Mouse (Mus musculus): ENCODE measurements around the gene Trpv2. TPM values are rescaled to one million over a fixed set of nuclear protein-coding genes. Genes with fewer than 3 reads are reported as not detected.

Trpv2 gene
- polyA plus RNA-seq, 1 experiment from 2014 or later, result 12.7 TPM

GRCm38 (mm10) chr11:62591026-62591425 lies 16.7 kb downstream of the Trpv2 start:
- H3K27ac ChIP-seq (replicated peaks), result no peak overlapping the region
- no peak for ATAC-seq (ENCODE audit: low FRiP score, low read depth)

GRCm38 (mm10) chr11:62591904-62592575 lies 17.8 kb downstream of the Trpv2 start:
- no peaks in the 10 kb centered on the region for H3K27me3 ChIP-seq
- H3K9me3 ChIP-seq, result no peaks in the 10 kb centered on the region
- no peak overlapping the region for H3K4me3 ChIP-seq
- 0 out of 2 replicates have a peak, but pooled peaks cover 4% of the 10 kb centered on the region for H3K36me3 ChIP-seq
- H3K4me2 ChIP-seq (replicated peaks), result no peak overlapping the region
- H3K27ac ChIP-seq (replicated peaks), result no peak overlapping the region
- H3K9ac ChIP-seq (replicated peaks), result no peak overlapping the region
- 86% methylated on average over 8 of the region's 8 CpGs for WGBS
- no peaks in the 10 kb centered on the region for H3K4me1 ChIP-seq
- ATAC-seq (ENCODE audit: low FRiP score, low read depth), result no peak

More at GRCm38 (mm10) chr11:62591026-62591425, 16.7 kb downstream of the Trpv2 start:
- H3K4me3 ChIP-seq, result no peak overlapping the region
- H3K9me3 ChIP-seq, result no peaks in the 10 kb centered on the region
- H3K4me1 ChIP-seq, result no peaks in the 10 kb centered on the region
- no peak overlapping the region for H3K4me2 ChIP-seq (replicated peaks)
- 0 out of 2 replicates have a peak, but pooled peaks cover 4% of the 10 kb centered on the region for H3K36me3 ChIP-seq
- no peaks in the 10 kb centered on the region for H3K27me3 ChIP-seq
- no peak overlapping the region for H3K9ac ChIP-seq (replicated peaks)
- WGBS, result 95% methylated on average over 2 of the region's 2 CpGs

- Histone ChIP-seq H3K4me1 (peaks cover 7% of the 10 kb centered on the region; the same call in 1 of the 2 replicates), H3K9me3 (no peaks in the 10 kb centered on the region), H3K27me3 (0 out of 2 replicates have a peak, but pooled peaks cover 4% of the 10 kb centered on the region), H3K9ac (replicated peaks) (no peak overlapping the region), H3K27ac (replicated peaks) (no peak overlapping the region), H3K4me2 (replicated peaks) (no peak overlapping the region), H3K4me3 (no peak overlapping the region), H3K36me3 (no peaks in the 10 kb centered on the region)
- 88% methylated on average over 4 of the region's 4 CpGs for WGBS
- ATAC-seq (ENCODE audit: low FRiP score, low read depth), result no peak
Observed at GRCm38 (mm10) chr11:62598571-62598970, 24.3 kb downstream of the Trpv2 start.

GRCm38 (mm10) chr11:62601732-62602618 lies 27.7 kb downstream of the Trpv2 start:
- Histone ChIP-seq H3K4me2 (replicated peaks) (peak overlapping the region; percentile 51), H3K36me3 (peaks cover 30% of the 10 kb centered on the region), H3K9me3 (no peaks in the 10 kb centered on the region), H3K4me3 (peak overlapping the region; percentile 72), H3K4me1 (peaks cover 39% of the 10 kb centered on the region), H3K27ac (replicated peaks) (peak overlapping the region; percentile 87), H3K9ac (replicated peaks) (peak overlapping the region; percentile 55), H3K27me3 (0 out of 2 replicates have a peak, but pooled peaks cover 4% of the 10 kb centered on the region)
- WGBS, result 13% methylated on average over 17 of the region's 17 CpGs
- no peak; the same call in 1 of the 2 replicates for ATAC-seq (ENCODE audit: low FRiP score, low read depth)

- H3K27me3 ChIP-seq, result 0 out of 2 replicates have a peak, but pooled peaks cover 4% of the 10 kb centered on the region
- peak overlapping the region; percentile 72 for H3K4me3 ChIP-seq
- peak; percentile 94 for ATAC-seq (ENCODE audit: low FRiP score, low read depth)
- H3K4me2 ChIP-seq (replicated peaks), result peak overlapping the region; percentile 88
- H3K36me3 ChIP-seq, result peaks cover 38% of the 10 kb centered on the region
- WGBS, result under 1% methylated on average over 58 of the region's 58 CpGs
- H3K9ac ChIP-seq (replicated peaks), result peak overlapping the region; percentile 84
- H3K4me1 ChIP-seq, result peaks cover 39% of the 10 kb centered on the region
- no peaks in the 10 kb centered on the region for H3K9me3 ChIP-seq
- H3K27ac ChIP-seq (replicated peaks), result peak overlapping the region; percentile 87
Observed at GRCm38 (mm10) chr11:62602619-62603311, 28.5 kb downstream of the Trpv2 start.

- ATAC-seq (ENCODE audit: low FRiP score, low read depth), result no peak
Observed at GRCm38 (mm10) chr11:62603312-62604056, 29.2 kb downstream of the Trpv2 start.

GRCm38 (mm10) chr11:62604123-62604706 lies 29.9 kb downstream of the Trpv2 start:
- Histone ChIP-seq H3K4me2 (replicated peaks) (peak overlapping the region; percentile 88), H3K27me3 (no peaks in the 10 kb centered on the region), H3K27ac (replicated peaks) (0 out of 2 replicates have a peak overlapping the region, but pooled peaks have one; percentile 35), H3K4me1 (peaks cover 39% of the 10 kb centered on the region), H3K9me3 (no peaks in the 10 kb centered on the region), H3K9ac (replicated peaks) (peak overlapping the region; percentile 84), H3K4me3 (peak overlapping the region; percentile 72), H3K36me3 (peaks cover 49% of the 10 kb centered on the region)
- no peak for ATAC-seq (ENCODE audit: low FRiP score, low read depth)
- 24% methylated on average over 5 of the region's 5 CpGs for WGBS

More at GRCm38 (mm10) chr11:62603312-62604056, 29.2 kb downstream of the Trpv2 start:
- Histone ChIP-seq H3K36me3 (peaks cover 43% of the 10 kb centered on the region), H3K9me3 (no peaks in the 10 kb centered on the region), H3K4me2 (replicated peaks) (peak overlapping the region; percentile 88), H3K27ac (replicated peaks) (peak overlapping the region; percentile 87), H3K9ac (replicated peaks) (peak overlapping the region; percentile 84), H3K4me1 (peaks cover 39% of the 10 kb centered on the region), H3K27me3 (no peaks in the 10 kb centered on the region), H3K4me3 (peak overlapping the region; percentile 72)
- WGBS, result under 1% methylated on average over 13 of the region's 13 CpGs

GRCm38 (mm10) chr11:62604886-62605618 lies 30.8 kb downstream of the Trpv2 start:
- H3K27ac ChIP-seq (replicated peaks), result peak overlapping the region; percentile 54; the same call in 1 of the 2 replicates
- H3K36me3 ChIP-seq, result peaks cover 57% of the 10 kb centered on the region
- WGBS, result 25% methylated on average over 3 of the region's 3 CpGs

GRCm38 (mm10) chr11:62605619-62606298 lies 31.5 kb downstream of the Trpv2 start:
- 50% methylated on average over 10 of the region's 10 CpGs for WGBS
- peaks cover 39% of the 10 kb centered on the region for H3K4me1 ChIP-seq
- no peaks in the 10 kb centered on the region for H3K27me3 ChIP-seq
- H3K27ac ChIP-seq (replicated peaks), result peak overlapping the region; percentile 54
- peaks cover 64% of the 10 kb centered on the region for H3K36me3 ChIP-seq
- H3K9me3 ChIP-seq, result no peaks in the 10 kb centered on the region
- 0 out of 2 replicates have a peak overlapping the region, but pooled peaks have one; percentile 72 for H3K4me3 ChIP-seq
- no peak for ATAC-seq (ENCODE audit: low FRiP score, low read depth)
- H3K9ac ChIP-seq (replicated peaks), result peak overlapping the region; percentile 39; the same call in 1 of the 2 replicates
- H3K4me2 ChIP-seq (replicated peaks), result peak overlapping the region; percentile 88

More at GRCm38 (mm10) chr11:62604886-62605618, 30.8 kb downstream of the Trpv2 start:
- no peak for ATAC-seq (ENCODE audit: low FRiP score, low read depth)
- Histone ChIP-seq H3K4me1 (peaks cover 39% of the 10 kb centered on the region), H3K4me3 (peak overlapping the region; percentile 72; the same call in 1 of the 2 replicates), H3K27me3 (no peaks in the 10 kb centered on the region), H3K9ac (replicated peaks) (peak overlapping the region; percentile 84), H3K4me2 (replicated peaks) (peak overlapping the region; percentile 88), H3K9me3 (no peaks in the 10 kb centered on the region)
